Mouse (Mus musculus) embryonic facial prominence, embryonic 11.5 days (tissue): Measurements from ENCODE around the gene Uqcr11. TPM values are rescaled to one million over a fixed set of nuclear protein-coding genes. Genes with fewer than 3 reads are reported as not detected.

Experiments
- ATAC-seq: fragments of 200-750 bp; cut with Nextera tagmentation; replicated peaks from 2 replicates; pipeline ENCODE4 v1.8.0; 2017; ENCODE audit warnings: low read depth; ENCODE audit not compliant: insufficient number of reproducible peaks, low FRiP score, low TSS enrichment
- DNase-seq: peaks from one replicate; pipeline ENCODE4 v3.0.0-alpha.2; 2015; ENCODE audit warnings: low spot score
- H3K27ac ChIP-seq: fragments of 300-500 bp; sonication (generic); replicated peaks from 2 replicates; pipeline ENCODE4 v1.5.1; 2014; ENCODE audit warnings: mild to moderate bottlenecking, low read depth, low read length, control low read depth
- H3K27me3 ChIP-seq: fragments of 300-500 bp; sonication (generic); 2 replicates; pipeline ENCODE4 v1.6.1; 2014; ENCODE audit warnings: mild to moderate bottlenecking, low read length, moderate library complexity, mixed read lengths; ENCODE audit not compliant: control insufficient read depth, insufficient read depth
- H3K36me3 ChIP-seq: fragments of 300-500 bp; sonication (generic); replicated peaks from 2 replicates; pipeline ENCODE4 v1.6.1; 2014; ENCODE audit warnings: low read depth, mild to moderate bottlenecking, low read length, moderate library complexity, mixed read lengths; ENCODE audit not compliant: control insufficient read depth, insufficient read depth
- H3K4me1 ChIP-seq: fragments of 300-500 bp; sonication (generic); 2 replicates; pipeline ENCODE4 v1.6.1; 2014; ENCODE audit warnings: low read length, mixed read lengths; ENCODE audit not compliant: control insufficient read depth, insufficient read depth
- H3K4me2 ChIP-seq: fragments of 300-500 bp; sonication (generic); 2 replicates; pipeline ENCODE4 v1.6.1; 2014; ENCODE audit warnings: low read depth, mild to moderate bottlenecking, control low read depth, low read length, moderate library complexity
- H3K4me3 ChIP-seq: fragments of 300-500 bp; sonication (generic); 2 replicates; pipeline ENCODE4 v1.5.1; 2014; ENCODE audit warnings: low read depth, low read length, control low read depth
- H3K9ac ChIP-seq: fragments of 300-500 bp; sonication (generic); replicated peaks from 2 replicates; pipeline ENCODE4 v1.6.1; 2014; ENCODE audit warnings: mild to moderate bottlenecking, control low read depth, low read length
- H3K9me3 ChIP-seq: fragments of 300-500 bp; sonication (generic); replicated peaks from 2 replicates; pipeline ENCODE4 v1.6.1; 2016; ENCODE audit warnings: mild to moderate bottlenecking, low read length, inconsistent platforms, mixed read lengths; ENCODE audit not compliant: control insufficient read depth
- WGBS: fragments of 180-500 bp; shearing (Covaris S2); extraction: QIAGEN DNeasy Blood & Tissue Kit; methylation state at CpG from one replicate; pipeline ENCODE4 v1.1.7; 2014; 5-methylcytosine and 5-hydroxymethylcytosine counted together
- polyA plus RNA-seq: library from polyadenylated mRNA; unstranded; fragments of >200 nt; fragmentation: Nextera tagmentation; extraction: Ambion mirVana; gene quantifications from 2 replicates; pipeline ENCODE4 v1.2.1, GENCODE M21; 2014

Gene Uqcr11
- polyA plus RNA-seq, 1 experiment from 2014 or later, result 377 TPM

- DNase-seq (no peak), ATAC-seq (no peak)
- peaks cover 8% of the 10 kb centered on the region for H3K36me3 ChIP-seq
- H3K4me3 ChIP-seq, result no peak overlapping the region
- no peak overlapping the region for H3K4me2 ChIP-seq
- no peaks in the 10 kb centered on the region for H3K27me3 ChIP-seq
- 85% methylated on average over 4 of the region's 4 CpGs for WGBS
- no peaks in the 10 kb centered on the region; the same call in none of the 2 replicates for H3K4me1 ChIP-seq
- H3K27ac ChIP-seq, result no peak overlapping the region
- H3K9me3 ChIP-seq, result no peaks in the 10 kb centered on the region
- no peak overlapping the region; the same call in 1 of the 2 replicates for H3K9ac ChIP-seq
Observed at GRCm38 (mm10) chr10:80400704-80401161, 5.9 kb downstream of the Uqcr11 start.

GRCm38 (mm10) chr10:80399973-80400703 is 6.5 kb downstream of the Uqcr11 start:
- Histone ChIP-seq H3K27me3 (no peaks in the 10 kb centered on the region), H3K4me3 (peak overlapping the region; percentile 71), H3K9me3 (no peaks in the 10 kb centered on the region), H3K4me2 (peak overlapping the region; percentile 71), H3K9ac (peak overlapping the region; percentile 61), H3K4me1 (no peaks in the 10 kb centered on the region; the same call in 1 of the 2 replicates), H3K36me3 (peaks cover 12% of the 10 kb centered on the region), H3K27ac (peak overlapping the region; percentile 99)
- DNase-seq (no peak), ATAC-seq (no peak)
- 16% methylated on average over 17 of the region's 17 CpGs for WGBS

DNA sequence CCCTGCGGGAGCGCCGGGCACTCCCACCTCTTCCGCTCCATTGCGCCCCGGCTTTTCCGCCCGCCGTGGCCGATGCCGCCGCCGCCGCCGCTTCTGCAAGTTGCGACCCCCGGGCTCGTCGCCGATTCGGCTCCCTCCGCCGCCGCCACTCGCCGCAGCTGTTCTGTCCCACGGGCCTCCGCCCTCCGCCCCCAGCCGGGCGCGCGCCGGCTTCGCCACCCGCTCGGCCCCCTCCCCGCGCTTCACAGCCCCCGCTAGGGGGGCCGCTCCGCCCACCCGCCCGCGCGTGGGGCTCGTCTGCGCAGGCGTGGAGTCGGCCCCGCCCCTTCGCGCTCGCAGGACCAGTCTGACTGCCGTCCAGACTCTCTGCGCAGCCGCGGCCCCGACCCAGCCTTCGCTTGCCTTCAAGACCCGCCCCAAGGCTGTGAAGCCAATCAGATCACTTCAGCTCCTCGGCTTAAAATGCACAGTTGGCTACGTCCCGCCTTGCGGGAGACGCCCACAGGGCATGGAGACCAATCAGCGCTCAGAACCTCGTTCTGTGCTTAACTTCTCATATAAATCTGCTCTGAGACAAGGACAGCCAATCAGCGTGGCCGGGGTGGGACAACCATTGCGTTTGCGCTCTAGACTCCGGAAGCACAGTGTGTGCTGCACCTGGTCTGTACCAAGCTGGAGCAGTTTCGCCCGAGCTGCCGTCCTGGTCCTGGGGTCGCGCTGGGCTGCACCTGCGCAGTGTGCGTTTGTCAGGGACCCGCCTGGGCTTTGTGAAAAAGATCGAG is 7.2 kb downstream of the Uqcr11 start, which contains the start of gene Mbd3:
Gene Mbd3 (minus strand): TSS at position 360 of the 782 bp plus-strand sequence.
- ATAC-seq, result peak; percentile 96
- 1% methylated on average over 60 of the region's 82 CpGs for WGBS
- peak within 1 kb of the TSS; percentile 99 for H3K27ac ChIP-seq

GRCm38 (mm10) chr10:80398719-80399190 is 7.9 kb downstream of the Uqcr11 start:
- Histone ChIP-seq H3K4me2 (peak overlapping the region; percentile 64), H3K9ac (peak overlapping the region; percentile 96), H3K27me3 (no peaks in the 10 kb centered on the region), H3K4me1 (no peaks in the 10 kb centered on the region; the same call in 1 of the 2 replicates), H3K36me3 (peaks cover 18% of the 10 kb centered on the region), H3K27ac (peak overlapping the region; percentile 99), H3K4me3 (peak overlapping the region; percentile 71), H3K9me3 (no peaks in the 10 kb centered on the region)
- ATAC-seq (peak; percentile 80), DNase-seq (peak; percentile 99)
- under 1% methylated on average over 59 of the region's 59 CpGs for WGBS

More for the DNA sequence above, 7.2 kb downstream of the Uqcr11 start, which contains the start of gene Mbd3:
- peak; percentile 100 for DNase-seq
- Histone ChIP-seq H3K36me3 (peaks cover 14% of the 10 kb centered on the region), H3K27me3 (no peaks in the 10 kb centered on the region), H3K9ac (peak within 1 kb of the TSS; percentile 96), H3K4me2 (peak within 1 kb of the TSS; percentile 71), H3K4me1 (no peaks in the 10 kb centered on the region; the same call in 1 of the 2 replicates), H3K4me3 (peak within 1 kb of the TSS; percentile 71), H3K9me3 (no peaks in the 10 kb centered on the region)

GRCm38 (mm10) chr10:80398174-80398535 is 8.5 kb downstream of the Uqcr11 start:
- ATAC-seq, result no peak
- Histone ChIP-seq H3K27me3 (no peaks in the 10 kb centered on the region), H3K4me2 (peak overlapping the region; percentile 64), H3K27ac (peak overlapping the region; percentile 99), H3K36me3 (peaks cover 18% of the 10 kb centered on the region), H3K4me1 (no peaks in the 10 kb centered on the region; the same call in 1 of the 2 replicates), H3K9me3 (no peaks in the 10 kb centered on the region), H3K9ac (peak overlapping the region; percentile 96), H3K4me3 (peak overlapping the region; percentile 71)
- peak; percentile 40 for DNase-seq
- WGBS, result 6% methylated on average over 1 of the region's 1 CpGs

- peak overlapping the region; percentile 64 for H3K4me2 ChIP-seq
- H3K27ac ChIP-seq, result peak overlapping the region; percentile 99; the same call in 1 of the 2 replicates
- H3K4me3 ChIP-seq, result peak overlapping the region; percentile 71
- no peaks in the 10 kb centered on the region; the same call in 1 of the 2 replicates for H3K4me1 ChIP-seq
- H3K36me3 ChIP-seq, result peaks cover 23% of the 10 kb centered on the region
- 58% methylated on average over 8 of the region's 8 CpGs for WGBS
- H3K9me3 ChIP-seq, result no peaks in the 10 kb centered on the region
- DNase-seq (no peak), ATAC-seq (no peak)
- no peaks in the 10 kb centered on the region for H3K27me3 ChIP-seq
- peak overlapping the region; percentile 96 for H3K9ac ChIP-seq
Observed at GRCm38 (mm10) chr10:80397524-80398173, 9.0 kb downstream of the Uqcr11 start.

- Histone ChIP-seq H3K4me3 (peak overlapping the region; percentile 71), H3K4me2 (peak overlapping the region; percentile 64), H3K4me1 (no peaks in the 10 kb centered on the region; the same call in 1 of the 2 replicates), H3K9me3 (no peaks in the 10 kb centered on the region), H3K9ac (peak overlapping the region; percentile 96), H3K27ac (no peak overlapping the region), H3K36me3 (peaks cover 28% of the 10 kb centered on the region), H3K27me3 (no peaks in the 10 kb centered on the region)
- DNase-seq (no peak), ATAC-seq (no peak)
- 91% methylated on average over 11 of the region's 11 CpGs for WGBS
Observed at GRCm38 (mm10) chr10:80396822-80397523, 9.7 kb downstream of the Uqcr11 start.
